Mouse (Mus musculus): ENCODE results near the gene Rnps1. TPM values are rescaled to one million over a fixed set of nuclear protein-coding genes. Genes with fewer than 3 reads are reported as not detected.
"Not testable (repeated sequence)": the region's sequence is repeated elsewhere in the genome, so short reads cannot be mapped to it uniquely, and the experiment has no call there.

The Rnps1 gene
- polyA plus RNA-seq, 1 experiment from 2014 or later, result 280 TPM

DNA sequence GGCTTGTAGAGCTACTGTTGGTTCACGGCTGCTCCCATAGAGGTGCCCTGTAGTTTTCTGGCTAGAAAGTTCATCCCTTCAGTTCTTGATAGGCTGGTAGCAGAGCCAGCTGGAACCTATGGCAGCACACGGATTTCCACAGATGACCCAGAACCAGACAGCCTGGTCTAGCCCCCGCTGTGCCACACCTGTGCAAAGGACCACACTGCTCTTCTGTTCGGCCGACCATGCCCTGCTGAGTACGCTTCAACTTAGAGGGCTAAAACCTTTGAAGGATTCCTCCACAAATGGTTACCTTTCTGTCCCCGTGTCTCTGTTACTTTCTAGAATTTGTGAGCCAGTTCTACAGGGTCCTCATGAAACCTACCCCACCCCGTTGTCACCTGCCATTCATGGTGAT lies 11.0 kb downstream of the Rnps1 start:
- ATAC-seq (ENCODE audit: low FRiP score); H3K27me3 ChIP-seq (ENCODE audit: control insufficient read depth, insufficient read depth, low read length); H3K4me2 ChIP-seq (replicated peaks); DNase-seq (ENCODE audit: low spot score); H3K9me3 ChIP-seq (ENCODE audit: control insufficient read depth, low read length); H3K4me3 ChIP-seq (replicated peaks; ENCODE audit: low read length); H3K27ac ChIP-seq; H3K4me1 ChIP-seq (replicated peaks; ENCODE audit: control insufficient read depth, insufficient read depth, low read length); H3K9ac ChIP-seq: not testable (repeated sequence)
- 96% methylated on average over 4 of the region's 8 CpGs for WGBS
- peaks cover 52% of the 10 kb centered on the region for H3K36me3 ChIP-seq (replicated peaks; ENCODE audit: control insufficient read depth, insufficient read depth)

DNA sequence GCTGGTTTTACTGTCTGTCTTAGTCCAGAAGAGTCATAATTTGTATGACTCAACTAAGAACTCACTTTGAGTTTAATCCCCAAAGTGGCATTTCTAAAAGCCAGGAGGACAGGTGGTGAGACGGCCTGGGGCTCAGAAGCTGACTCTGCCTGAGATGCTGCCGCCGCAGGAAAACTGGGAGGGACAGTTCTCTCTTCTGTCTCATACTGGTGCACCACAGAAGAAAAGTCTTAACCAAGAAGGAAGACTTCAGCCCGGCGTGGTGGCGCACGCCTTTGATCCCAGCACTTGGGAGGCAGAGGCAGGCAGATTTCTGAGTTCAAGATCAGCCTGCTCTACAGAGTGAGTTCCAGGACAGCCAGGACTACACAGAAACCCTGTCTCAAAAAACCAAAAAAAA lies 11.5 kb downstream of the Rnps1 start:
- Histone ChIP-seq H3K4me1 (replicated peaks; ENCODE audit: control insufficient read depth, insufficient read depth, low read length) (peaks cover 6% of the 10 kb centered on the region), H3K9ac (peak overlapping the region; percentile 82; the same call in 1 of the 2 replicates), H3K27me3 (ENCODE audit: control insufficient read depth, insufficient read depth, low read length) (no peaks in the 10 kb centered on the region), H3K36me3 (replicated peaks; ENCODE audit: control insufficient read depth, insufficient read depth) (peaks cover 46% of the 10 kb centered on the region), H3K27ac (peak overlapping the region; percentile 96), H3K4me2 (replicated peaks) (peak overlapping the region; percentile 69), H3K4me3 (replicated peaks; ENCODE audit: low read length) (0 out of 2 replicates have a peak overlapping the region, but pooled peaks have one; percentile 57), H3K9me3 (ENCODE audit: control insufficient read depth, low read length) (no peaks in the 10 kb centered on the region)
- WGBS, result 89% methylated on average over 7 of the region's 7 CpGs
- ATAC-seq (ENCODE audit: low FRiP score), result no peak; the same call in 1 of the 2 replicates
- no peak for DNase-seq (ENCODE audit: low spot score)

DNA sequence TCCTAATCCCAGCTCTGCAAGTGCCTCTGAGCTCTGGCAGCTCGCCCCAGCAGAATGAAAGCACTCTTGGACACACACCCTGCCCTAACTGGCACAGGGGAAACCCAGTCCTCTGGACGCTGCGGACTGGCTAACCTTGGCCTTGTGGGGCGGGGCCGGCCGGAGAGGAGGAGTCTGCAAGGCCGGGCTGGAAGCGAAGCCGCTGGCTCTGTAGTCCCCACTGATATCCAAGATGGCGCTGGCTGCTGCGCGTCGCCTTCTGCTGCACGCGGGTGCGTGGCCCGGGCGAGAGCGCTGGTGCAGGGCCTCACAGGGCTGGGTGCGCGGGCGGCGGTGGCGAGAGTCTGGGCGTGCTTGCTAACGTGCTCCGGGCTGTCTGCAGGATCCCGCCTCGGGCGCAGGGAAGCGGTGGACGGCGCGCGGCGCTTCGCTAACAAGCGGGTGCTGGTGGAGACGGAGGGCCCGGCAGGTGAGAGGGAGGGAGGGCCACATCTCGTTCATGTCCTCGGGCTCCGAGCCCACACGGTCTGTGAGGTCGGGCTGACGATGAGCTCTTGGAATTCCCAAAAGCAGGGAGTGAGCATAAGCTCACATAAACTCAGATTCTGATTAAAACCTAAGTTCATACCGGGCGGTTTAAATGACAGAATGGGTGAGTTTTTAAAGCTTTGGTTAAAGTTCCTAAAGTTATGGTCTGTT lies 12.3 kb downstream of the Rnps1 start, which contains the start of gene Eci1:
Gene Eci1, plus strand, starts transcription at position 171 of the 699 bp plus-strand sequence.
- peaks cover 39% of the 10 kb centered on the region for H3K36me3 ChIP-seq (replicated peaks; ENCODE audit: control insufficient read depth, insufficient read depth)
- under 1% methylated on average over 48 of the region's 48 CpGs for WGBS

DNA sequence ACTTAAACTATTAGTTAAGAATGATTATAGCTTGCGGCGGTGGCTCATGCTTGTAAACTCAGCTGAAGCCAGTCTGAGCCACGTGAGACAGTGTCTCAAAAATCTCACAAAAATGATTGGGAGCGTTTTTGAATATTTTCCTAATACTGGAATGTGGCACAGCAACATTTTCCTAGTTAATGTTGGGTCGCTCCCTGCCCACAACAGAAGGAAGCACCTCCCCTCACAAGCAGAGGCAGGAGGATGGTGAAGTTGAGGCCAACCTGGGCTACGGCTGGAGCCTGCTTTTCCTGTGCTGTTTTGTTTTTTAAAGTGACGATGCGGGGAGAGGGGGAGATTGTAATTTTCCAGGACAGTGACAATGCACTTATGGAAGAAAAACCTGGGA lies 12.8 kb downstream of the Rnps1 start:
- peak overlapping the region; percentile 96; the same call in 1 of the 2 replicates for H3K27ac ChIP-seq
- DNase-seq (ENCODE audit: low spot score) (no peak), ATAC-seq (ENCODE audit: low FRiP score) (no peak)
- H3K9me3 ChIP-seq (ENCODE audit: control insufficient read depth, low read length), result no peaks in the 10 kb centered on the region
- no peaks in the 10 kb centered on the region for H3K27me3 ChIP-seq (ENCODE audit: control insufficient read depth, insufficient read depth, low read length)
- 5% methylated on average over 8 of the region's 8 CpGs for WGBS
- H3K36me3 ChIP-seq (replicated peaks; ENCODE audit: control insufficient read depth, insufficient read depth), result peaks cover 34% of the 10 kb centered on the region
- H3K4me3 ChIP-seq (replicated peaks; ENCODE audit: low read length), result peak overlapping the region; percentile 57
- peak overlapping the region; percentile 69 for H3K4me2 ChIP-seq (replicated peaks)
- H3K4me1 ChIP-seq (replicated peaks; ENCODE audit: control insufficient read depth, insufficient read depth, low read length), result peaks cover 6% of the 10 kb centered on the region
- H3K9ac ChIP-seq, result peak overlapping the region; percentile 82

More for the DNA sequence above, 12.3 kb downstream of the Rnps1 start, which contains the start of gene Eci1:
- Histone ChIP-seq H3K9me3 (ENCODE audit: control insufficient read depth, low read length) (no peaks in the 10 kb centered on the region), H3K27ac (peak within 1 kb of the TSS; percentile 96), H3K4me3 (replicated peaks; ENCODE audit: low read length) (peak within 1 kb of the TSS; percentile 57), H3K4me1 (replicated peaks; ENCODE audit: control insufficient read depth, insufficient read depth, low read length) (peaks cover 6% of the 10 kb centered on the region), H3K27me3 (ENCODE audit: control insufficient read depth, insufficient read depth, low read length) (no peaks in the 10 kb centered on the region), H3K9ac (peak within 1 kb of the TSS; percentile 82), H3K4me2 (replicated peaks) (peak within 1 kb of the TSS; percentile 69)
- DNase-seq (ENCODE audit: low spot score), result peak; percentile 75
- peak; percentile 95 for ATAC-seq (ENCODE audit: low FRiP score)

DNA sequence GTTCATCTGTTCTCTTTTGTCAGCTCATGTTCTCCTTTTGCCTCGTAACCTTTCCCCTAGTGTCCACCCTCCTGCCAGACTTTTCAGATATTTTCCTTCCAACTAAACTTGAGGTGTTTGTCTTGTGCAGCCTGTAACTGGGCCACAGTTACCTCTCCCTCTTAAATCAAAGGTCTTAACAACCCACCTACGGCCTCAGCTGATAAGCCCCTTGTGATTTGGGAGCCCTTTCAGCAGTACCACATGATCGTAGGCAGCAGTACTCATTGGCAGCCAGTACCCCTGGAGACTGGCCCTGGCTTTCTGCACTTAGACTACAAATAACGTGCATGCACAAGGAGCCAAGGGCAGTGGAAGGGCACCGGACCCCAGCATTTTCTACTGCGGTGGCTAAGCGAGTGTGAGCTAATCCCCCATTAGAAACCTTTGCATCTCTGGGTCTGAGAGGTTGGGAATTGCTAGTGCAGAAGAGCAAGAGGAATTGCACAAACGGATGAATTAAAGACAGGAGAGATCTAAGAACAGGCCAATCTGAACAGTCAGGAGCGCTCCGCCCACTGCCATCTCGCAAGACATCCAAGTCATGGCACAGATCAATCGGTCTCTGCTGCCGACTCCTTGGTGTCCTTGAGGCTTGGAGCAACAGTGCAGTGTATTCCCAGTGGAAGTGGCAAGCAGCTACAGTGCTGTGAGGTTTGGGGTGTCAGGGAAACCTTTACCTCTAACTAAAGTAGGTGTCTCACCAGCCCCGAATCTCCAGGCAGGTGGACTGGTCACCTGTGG lies 15.0 kb downstream of the Rnps1 start:
- 80% methylated on average over 14 of the region's 14 CpGs for WGBS
- H3K4me2 ChIP-seq (replicated peaks), result no peak overlapping the region
- H3K9me3 ChIP-seq (ENCODE audit: control insufficient read depth, low read length), result no peaks in the 10 kb centered on the region
- DNase-seq (ENCODE audit: low spot score) (no peak), ATAC-seq (ENCODE audit: low FRiP score) (no peak)
- no peak overlapping the region for H3K27ac ChIP-seq
- no peak overlapping the region for H3K4me3 ChIP-seq (replicated peaks; ENCODE audit: low read length)
- no peaks in the 10 kb centered on the region for H3K27me3 ChIP-seq (ENCODE audit: control insufficient read depth, insufficient read depth, low read length)
- peaks cover 15% of the 10 kb centered on the region for H3K36me3 ChIP-seq (replicated peaks; ENCODE audit: control insufficient read depth, insufficient read depth)
- H3K9ac ChIP-seq, result no peak overlapping the region
- peaks cover 6% of the 10 kb centered on the region for H3K4me1 ChIP-seq (replicated peaks; ENCODE audit: control insufficient read depth, insufficient read depth, low read length)

DNA sequence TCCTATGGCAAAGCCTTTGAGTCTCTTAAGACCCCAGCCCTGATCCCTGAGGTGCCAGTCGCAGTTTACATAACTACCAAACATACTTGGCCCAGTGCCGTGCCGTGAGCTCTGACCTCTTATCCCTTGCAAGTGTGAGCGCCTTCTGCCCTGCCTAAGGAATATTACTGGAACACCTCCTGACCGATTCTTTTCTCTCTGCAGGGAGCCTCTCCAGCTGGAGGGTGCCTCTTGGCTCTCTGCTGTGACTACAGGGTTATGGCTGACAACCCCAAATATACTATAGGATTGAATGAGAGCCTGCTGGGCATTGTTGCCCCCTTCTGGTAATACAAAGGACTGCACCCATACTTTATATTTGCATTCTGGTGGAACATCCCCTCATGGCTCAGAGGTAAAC lies 22.7 kb downstream of the Rnps1 start:
- peak; percentile 45; the same call in 1 of the 2 replicates for ATAC-seq (ENCODE audit: low FRiP score)

DNA sequence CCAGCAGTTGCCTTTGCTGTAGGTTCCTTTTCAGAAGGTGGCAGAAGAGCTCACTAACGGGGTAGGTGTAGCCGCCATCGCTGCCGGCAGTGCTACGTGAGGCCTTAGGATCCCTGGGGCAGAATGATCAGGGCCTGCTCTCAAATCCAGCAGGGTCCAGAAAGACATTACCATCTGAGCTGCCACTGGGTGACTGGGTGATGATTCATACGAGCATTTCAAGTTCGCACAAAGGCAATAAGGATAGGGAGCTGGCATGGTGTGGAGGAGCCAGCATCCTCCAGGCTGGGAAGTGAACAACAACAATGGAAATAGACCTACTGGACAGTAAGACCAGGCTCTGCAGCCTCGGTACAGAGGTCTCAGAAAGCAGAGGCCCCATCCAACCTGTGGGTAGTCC lies 26.0 kb downstream of the Rnps1 start:
- Histone ChIP-seq H3K9me3 (ENCODE audit: control insufficient read depth, low read length) (no peaks in the 10 kb centered on the region), H3K4me1 (replicated peaks; ENCODE audit: control insufficient read depth, insufficient read depth, low read length) (no peaks in the 10 kb centered on the region), H3K27ac (no peak overlapping the region), H3K36me3 (replicated peaks; ENCODE audit: control insufficient read depth, insufficient read depth) (peaks cover 90% of the 10 kb centered on the region), H3K4me3 (replicated peaks; ENCODE audit: low read length) (no peak overlapping the region), H3K9ac (no peak overlapping the region), H3K27me3 (ENCODE audit: control insufficient read depth, insufficient read depth, low read length) (no peaks in the 10 kb centered on the region), H3K4me2 (replicated peaks) (no peak overlapping the region)
- ATAC-seq (ENCODE audit: low FRiP score) (no peak), DNase-seq (ENCODE audit: low spot score) (no peak)
- 92% methylated on average over 8 of the region's 8 CpGs for WGBS

More for the DNA sequence above, 22.7 kb downstream of the Rnps1 start:
- Histone ChIP-seq H3K9me3 (ENCODE audit: control insufficient read depth, low read length) (no peaks in the 10 kb centered on the region), H3K27ac (no peak overlapping the region), H3K36me3 (replicated peaks; ENCODE audit: control insufficient read depth, insufficient read depth) (peaks cover 62% of the 10 kb centered on the region), H3K9ac (no peak overlapping the region), H3K4me2 (replicated peaks) (no peak overlapping the region), H3K4me3 (replicated peaks; ENCODE audit: low read length) (no peak overlapping the region), H3K27me3 (ENCODE audit: control insufficient read depth, insufficient read depth, low read length) (no peaks in the 10 kb centered on the region), H3K4me1 (replicated peaks; ENCODE audit: control insufficient read depth, insufficient read depth, low read length) (no peaks in the 10 kb centered on the region)
- peak; percentile 71 for DNase-seq (ENCODE audit: low spot score)
- WGBS, result 82% methylated on average over 5 of the region's 5 CpGs

DNA sequence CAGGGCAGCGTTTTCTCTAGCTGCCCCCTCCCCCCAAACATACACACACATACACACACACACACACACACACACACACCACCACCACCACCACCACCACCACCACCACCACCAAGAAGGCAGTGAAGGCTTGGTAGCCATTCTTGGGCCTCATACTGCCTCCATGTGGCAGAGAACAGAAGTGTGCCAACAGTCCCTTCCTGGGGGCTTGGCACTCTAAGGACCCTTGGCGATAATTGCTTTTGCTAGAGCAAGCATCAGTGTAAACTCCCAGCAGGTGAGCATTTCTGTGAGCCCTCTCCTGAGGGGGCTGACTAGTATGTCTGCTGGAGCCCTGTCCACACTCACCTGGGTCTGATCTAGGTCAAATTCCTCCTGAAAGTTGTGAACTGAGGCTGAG lies 26.8 kb downstream of the Rnps1 start:
- H3K27me3 ChIP-seq (ENCODE audit: control insufficient read depth, insufficient read depth, low read length), result no peaks in the 10 kb centered on the region
- H3K4me3 ChIP-seq (replicated peaks; ENCODE audit: low read length), result no peak overlapping the region
- H3K27ac ChIP-seq, result no peak overlapping the region
- H3K4me1 ChIP-seq (replicated peaks; ENCODE audit: control insufficient read depth, insufficient read depth, low read length), result no peaks in the 10 kb centered on the region
- ATAC-seq (ENCODE audit: low FRiP score) (no peak), DNase-seq (ENCODE audit: low spot score) (no peak)
- 43% methylated on average over 2 of the region's 2 CpGs for WGBS
- no peaks in the 10 kb centered on the region for H3K9me3 ChIP-seq (ENCODE audit: control insufficient read depth, low read length)
- H3K9ac ChIP-seq, result no peak overlapping the region
- no peak overlapping the region for H3K4me2 ChIP-seq (replicated peaks)
- H3K36me3 ChIP-seq (replicated peaks; ENCODE audit: control insufficient read depth, insufficient read depth), result peaks cover 95% of the 10 kb centered on the region

DNA sequence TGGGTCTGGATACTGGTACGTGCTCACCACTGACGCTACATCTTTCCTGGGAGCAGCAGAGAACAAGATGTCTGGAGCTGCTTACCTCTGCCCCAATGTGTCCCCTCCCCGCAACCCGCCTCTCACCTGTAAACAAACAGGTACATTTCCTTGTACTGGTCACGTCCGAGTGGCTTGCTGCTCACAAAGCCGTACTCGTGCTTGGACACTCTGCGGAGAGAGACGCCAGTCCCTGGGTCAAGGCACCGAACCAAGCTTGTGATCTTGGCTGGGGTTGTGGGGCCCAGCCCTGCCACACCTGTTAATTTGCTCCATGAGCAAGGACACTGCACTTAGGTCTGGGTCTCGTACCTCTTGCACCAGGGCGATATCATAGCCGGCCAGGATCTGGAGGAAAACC lies 27.7 kb downstream of the Rnps1 start:
- H3K4me1 ChIP-seq (replicated peaks; ENCODE audit: control insufficient read depth, insufficient read depth, low read length), result no peaks in the 10 kb centered on the region

More for the DNA sequence above, 27.7 kb downstream of the Rnps1 start:
- DNase-seq (ENCODE audit: low spot score), result no peak
- peaks cover 95% of the 10 kb centered on the region for H3K36me3 ChIP-seq (replicated peaks; ENCODE audit: control insufficient read depth, insufficient read depth)
- no peak for ATAC-seq (ENCODE audit: low FRiP score)
- 96% methylated on average over 14 of the region's 14 CpGs for WGBS
- H3K27ac ChIP-seq, result no peak overlapping the region
- no peak overlapping the region for H3K4me2 ChIP-seq (replicated peaks)
- H3K9ac ChIP-seq, result no peak overlapping the region
- H3K9me3 ChIP-seq (ENCODE audit: control insufficient read depth, low read length), result no peaks in the 10 kb centered on the region
- H3K4me3 ChIP-seq (replicated peaks; ENCODE audit: low read length), result no peak overlapping the region
- no peaks in the 10 kb centered on the region for H3K27me3 ChIP-seq (ENCODE audit: control insufficient read depth, insufficient read depth, low read length)
